15 mouse cellular contexts compared by ENCODE assay signal in genomic region chr3:79849621-79850020, GRCm38 (mm10). TPM values are rescaled to one million over a fixed set of nuclear protein-coding genes. Genes with fewer than 3 reads are reported as not detected.
DNase-seq lines count a peak whose midpoint lies in the region; ATAC-seq and TF ChIP-seq lines count a peak whose summit lies in the region.
"Had no signal": no experiment of that assay in that cellular context is flagged by ENCODE, and none has a peak within 500 bp of the region (broad histone marks: within the 10 kb centered on the region; RNA-seq: fewer than 3 reads in every experiment).

No protein-coding gene starts in this region.

- no peak for TF ChIP-seq CTCF in lung, embryonic 14.5 days (IDR thresholded peaks at IDR 0.05; ENCODE audit: low read depth)

- no peak overlapping the region for H3K4me2 ChIP-seq in lung, embryonic 14.5 days
- H3K4me2 ChIP-seq in kidney, embryonic 15.5 days = no peak overlapping the region
- no peak overlapping the region for H3K4me2 ChIP-seq in liver, embryonic 12.5 days
- H3K4me2 ChIP-seq: midbrain, embryonic 11.5 days had no signal

- no peak overlapping the region for H3K27ac ChIP-seq in lung, embryonic 14.5 days (ENCODE audit: low read depth)
- no peak overlapping the region for H3K27ac ChIP-seq in kidney, embryonic 15.5 days
- H3K27ac ChIP-seq in liver, embryonic 12.5 days = peak overlapping the region; percentile 76
- H3K27ac ChIP-seq: embryonic facial prominence, embryonic 10.5 days; heart, embryonic 10.5 days; hindbrain, embryonic 10.5 days had no signal

- ATAC-seq in lung, embryonic 14.5 days (ENCODE audit: insufficient read depth) = no peak
- peak; percentile 61 for ATAC-seq in kidney, embryonic 15.5 days (replicated peaks; ENCODE audit: low FRiP score)
- peak; percentile 45 for ATAC-seq in liver, embryonic 12.5 days
- no peak for ATAC-seq in erythroblast, adult 5-6 weeks (replicated peaks; ENCODE audit: low FRiP score, poor library complexity, severe bottlenecking)
- ATAC-seq: activated CD4-positive, CD25-positive, alpha-beta regulatory T cell, adult 4 months had no signal

- H3K27me3 ChIP-seq in lung, embryonic 14.5 days (ENCODE audit: insufficient read depth, low read length) = no peaks in the 10 kb centered on the region
- H3K27me3 ChIP-seq in kidney, embryonic 15.5 days = no peaks in the 10 kb centered on the region
- no peaks in the 10 kb centered on the region for H3K27me3 ChIP-seq in liver, embryonic 12.5 days (replicated peaks)

- no peak overlapping the region for H3K4me3 ChIP-seq in lung, embryonic 14.5 days (ENCODE audit: low read depth, low read length)
- H3K4me3 ChIP-seq in kidney, embryonic 15.5 days (replicated peaks) = no peak overlapping the region
- H3K4me3 ChIP-seq in liver, embryonic 12.5 days = no peak overlapping the region
- H3K4me3 ChIP-seq: embryonic facial prominence, embryonic 10.5 days; heart, embryonic 10.5 days; hindbrain, embryonic 10.5 days had no signal

- no peaks in the 10 kb centered on the region for H3K9me3 ChIP-seq in lung, embryonic 14.5 days (ENCODE audit: low read depth, low read length)
- H3K9me3 ChIP-seq in kidney, embryonic 15.5 days (replicated peaks) = no peaks in the 10 kb centered on the region
- no peaks in the 10 kb centered on the region for H3K9me3 ChIP-seq in liver, embryonic 12.5 days (replicated peaks)
- H3K9me3 ChIP-seq: embryonic facial prominence, embryonic 10.5 days; heart, embryonic 10.5 days; hindbrain, embryonic 10.5 days had no signal

- WGBS in lung, embryonic 14.5 days = 72% methylated on average over 2 of the region's 2 CpGs
- WGBS in kidney, embryonic 15.5 days = 68% methylated on average over 2 of the region's 2 CpGs
- WGBS in liver, embryonic 12.5 days (ENCODE audit: insufficient replicate concordance) = 56% methylated on average over 2 of the region's 2 CpGs

- DNase-seq in lung, embryonic 14.5 days = peak; percentile 40
- no peak for DNase-seq in lung, postnatal 14 days
- no peak for DNase-seq in ovary, adult 18-20 months (ENCODE audit: low spot score)
- DNase-seq in urinary bladder, postnatal 4 days (ENCODE audit: low spot score in 2 of 2) = no peak
- DNase-seq in adrenal gland, adult 8-10 months = no peak
- DNase-seq: cerebellum, postnatal 10 days; right cerebral cortex, postnatal 4 days had no signal

- H3K9ac ChIP-seq in lung, embryonic 14.5 days = no peak overlapping the region
- H3K9ac ChIP-seq in kidney, embryonic 15.5 days = no peak overlapping the region
- no peak overlapping the region for H3K9ac ChIP-seq in liver, embryonic 12.5 days

- H3K4me1 ChIP-seq in lung, embryonic 14.5 days (ENCODE audit: insufficient read depth) = no peaks in the 10 kb centered on the region
- H3K4me1 ChIP-seq in kidney, embryonic 15.5 days = peaks cover 9% of the 10 kb centered on the region
- peaks cover 38% of the 10 kb centered on the region for H3K4me1 ChIP-seq in liver, embryonic 12.5 days
- H3K4me1 ChIP-seq: embryonic facial prominence, embryonic 10.5 days had no signal

- H3K36me3 ChIP-seq in lung, embryonic 14.5 days (ENCODE audit: insufficient read depth) = no peaks in the 10 kb centered on the region
- H3K36me3 ChIP-seq in kidney, embryonic 15.5 days = no peaks in the 10 kb centered on the region
- H3K36me3 ChIP-seq in liver, embryonic 12.5 days = no peaks in the 10 kb centered on the region
- H3K36me3 ChIP-seq: embryonic facial prominence, embryonic 10.5 days; heart, embryonic 10.5 days; hindbrain, embryonic 10.5 days had no signal

RNA-seq across cellular contexts. Expression of gene Tmem144, which starts 3.0 kb away (rescaled TPM):
- 5.0 and 5.4 TPM in 2 replicates for polyA plus RNA-seq in lung, embryonic 14.5 days (2014; fragmentation: Nextera tagmentation; extraction: Ambion mirVana)
- 5.1 and 6.3 TPM in 2 replicates for polyA plus RNA-seq in kidney, embryonic 15.5 days (2015; fragmentation: Nextera tagmentation; extraction: Ambion mirVana)
- 2.2 and 2.5 TPM in 2 replicates for polyA plus RNA-seq in liver, embryonic 12.5 days (2016; fragmentation: Nextera tagmentation; extraction: Ambion mirVana)
- 3.5 TPM in 1 of 2 replicates, not detected in the other for total RNA-seq in erythroblast, adult 5-6 weeks (2015; ENCODE audit: low replicate concordance)
- not detected in 2 replicates for total RNA-seq in erythroblast, adult 5-6 weeks (2017; ENCODE audit: low replicate concordance)
- 10 to 100 TPM in 2 of 4 experiments, 1 to 10 TPM in 2; 6.4 to 11.6 (median 10.2) TPM for total RNA-seq in adrenal gland, adult 8-10 months (2022)
- polyA plus RNA-seq: activated CD4-positive, CD25-positive, alpha-beta regulatory T cell, adult 4 months had no signal

RNA-seq across cellular contexts. Expression of gene Fam198b, which starts 34.7 kb away (rescaled TPM):
- 16.4 and 17.8 TPM in 2 replicates for polyA plus RNA-seq in lung, embryonic 14.5 days (2014; fragmentation: Nextera tagmentation; extraction: Ambion mirVana)
- 13.4 and 14.7 TPM in 2 replicates for polyA plus RNA-seq in kidney, embryonic 15.5 days (2015; fragmentation: Nextera tagmentation; extraction: Ambion mirVana)
- 3.9 and 4.2 TPM in 2 replicates for polyA plus RNA-seq in liver, embryonic 12.5 days (2016; fragmentation: Nextera tagmentation; extraction: Ambion mirVana)
- 0.38 TPM in 1 of 2 replicates, not detected in the other for total RNA-seq in erythroblast, adult 5-6 weeks (2015; ENCODE audit: low replicate concordance)
- total RNA-seq in erythroblast, adult 5-6 weeks (2017; ENCODE audit: low replicate concordance) = not detected in 2 replicates
- total RNA-seq in adrenal gland, adult 8-10 months (2022) = 10 to 100 TPM in 2 of 4 experiments, 1 to 10 TPM in 2; 2.9 to 39.5 (median 10.6) TPM

Comparison
In these comparisons a context has a peak if more than half of its experiments do, and no peak if none do; other contexts are left out.
1. ATAC-seq: peak in kidney, embryonic 15.5 days (single experiment) and liver, embryonic 12.5 days (single experiment); none in lung, embryonic 14.5 days (single experiment) and erythroblast, adult 5-6 weeks (single experiment).